Mouse (Mus musculus) ES-E14 (cell line): ENCODE measurements around the gene Tmprss9.

ENCODE experiments used
- CHD2 ChIP-seq: IDR thresholded peaks from 2 replicates; pipeline ENCODE4 v1.6.1; 2014; ENCODE audit warnings: mild to moderate bottlenecking, low read depth, low read length, inconsistent platforms
- MAFK ChIP-seq: IDR thresholded peaks from 2 replicates; pipeline ENCODE4 v1.6.1; 2014; ENCODE audit warnings: mild to moderate bottlenecking, low read depth, low read length, inconsistent platforms; ENCODE audit not compliant: insufficient read depth
- ZC3H11A ChIP-seq: IDR thresholded peaks from 2 replicates; pipeline ENCODE4 v1.6.1; 2012; ENCODE audit warnings: low read depth, mild to moderate bottlenecking, inconsistent platforms, low read length, borderline replicate concordance
- ZNF384 ChIP-seq: IDR thresholded peaks from 2 replicates; pipeline ENCODE4 v1.6.1; 2012; ENCODE audit warnings: low read depth, low read length, inconsistent platforms

DNA sequence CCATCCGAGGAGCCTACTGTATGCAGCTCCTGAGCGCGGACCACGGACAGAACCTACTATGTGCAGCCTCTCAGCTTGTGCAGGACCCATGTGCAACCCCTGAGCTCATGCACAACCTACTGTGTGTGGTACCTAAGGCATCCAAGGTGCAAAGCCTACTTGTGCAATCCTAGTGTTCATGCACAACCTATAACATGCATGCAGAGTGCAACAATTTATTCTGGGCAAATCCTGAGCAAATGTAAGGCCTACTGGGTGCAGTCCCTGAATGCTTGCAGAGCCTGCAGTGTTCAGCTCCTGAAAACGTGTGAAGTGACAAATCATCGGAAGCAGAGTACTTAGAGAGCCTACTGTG, 65.1 kb downstream of the Tmprss9 start:
- TF ChIP-seq ZC3H11A (no peak), CHD2 (no peak), ZNF384 (no peak), MAFK (no peak)
